Mouse (Mus musculus) frontal cortex, postnatal 10 days (tissue): ENCODE measurements at regions not wholly inside any gene's neighbourhood (a gene's known extent, or its start where the extent isn't known, plus 50 kb on each side); places are given as distances from the start of the nearest gene placed in this dataset.
A peak's percentile ranks its signal among the peaks of the same experiment; 100 is the strongest.

ENCODE experiments used
- DNase-seq, 2 experiments: peaks; one replicate each; pipeline ENCODE4 v3.0.0; 2022; ENCODE audit warnings: low spot score in 2 of 2, mixed read lengths in 1 of 2

DNA sequence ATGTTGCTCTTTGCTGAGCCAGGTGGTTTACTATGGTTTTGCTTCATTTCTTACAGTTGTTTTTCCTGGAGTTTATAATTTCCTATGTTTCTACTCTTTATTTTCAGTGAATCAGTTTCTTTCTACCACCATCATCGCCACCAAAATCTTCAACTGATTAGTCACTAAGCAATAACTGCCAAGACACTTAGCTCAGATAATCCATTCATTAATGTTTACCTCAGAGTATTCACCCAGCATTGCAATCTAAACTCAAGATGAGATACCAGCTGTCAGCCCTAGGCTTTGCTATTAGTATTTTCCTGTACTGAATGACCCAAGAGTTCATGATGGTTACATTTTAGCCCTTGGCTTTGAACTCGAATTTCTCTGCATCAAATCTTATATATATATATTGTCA is 96.8 kb upstream of the Cadm1 start:
- no peak for DNase-seq

DNA sequence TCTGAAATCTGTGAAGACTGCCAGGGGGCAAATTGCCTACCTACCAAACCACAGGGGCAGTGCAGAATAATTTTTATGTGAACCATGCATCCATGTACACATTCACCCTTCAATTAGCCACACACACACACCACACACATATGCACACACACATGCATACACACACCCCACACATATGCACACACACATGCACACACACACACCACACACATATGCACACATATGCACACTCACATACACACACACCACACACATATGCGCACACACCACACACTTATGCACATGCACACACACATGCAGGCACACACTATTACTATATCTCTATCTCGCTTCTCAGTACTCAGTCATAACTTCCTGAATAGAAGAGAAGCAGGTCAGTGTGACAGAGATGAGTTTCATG is 95.9 kb upstream of the Cadm1 start:
- no peak for DNase-seq

GRCm38 (mm10) chr9:47438976-47439375 is 91.0 kb upstream of the Cadm1 start:
- DNase-seq = no peak

DNA sequence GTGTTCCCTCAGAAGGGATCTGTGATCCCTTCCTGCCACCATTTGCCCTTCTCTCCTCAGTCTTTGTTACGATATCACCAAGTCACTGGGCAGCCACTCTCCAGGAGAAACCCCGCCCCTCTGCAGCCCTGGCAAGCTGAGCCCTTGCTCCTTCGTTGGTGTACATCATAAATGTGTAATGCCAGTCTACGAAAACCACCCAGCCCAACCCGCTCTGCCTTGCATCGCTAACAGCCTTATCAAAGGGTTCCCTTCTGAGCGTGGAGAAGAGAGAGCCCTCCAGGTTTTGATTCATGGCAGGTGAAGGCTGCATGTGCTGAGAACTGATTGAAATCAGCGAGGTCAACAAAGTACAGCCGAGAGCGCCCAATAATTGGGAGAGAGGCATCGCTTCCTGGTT is 90.5 kb upstream of the Cadm1 start:
- no peak for DNase-seq

GRCm38 (mm10) chr9:47440128-47440527 is 89.8 kb upstream of the Cadm1 start:
- DNase-seq = peak in 1 of 2 experiments; percentile 20

GRCm38 (mm10) chr9:47441155-47441554 is 88.8 kb upstream of the Cadm1 start:
- DNase-seq = no peak

DNA sequence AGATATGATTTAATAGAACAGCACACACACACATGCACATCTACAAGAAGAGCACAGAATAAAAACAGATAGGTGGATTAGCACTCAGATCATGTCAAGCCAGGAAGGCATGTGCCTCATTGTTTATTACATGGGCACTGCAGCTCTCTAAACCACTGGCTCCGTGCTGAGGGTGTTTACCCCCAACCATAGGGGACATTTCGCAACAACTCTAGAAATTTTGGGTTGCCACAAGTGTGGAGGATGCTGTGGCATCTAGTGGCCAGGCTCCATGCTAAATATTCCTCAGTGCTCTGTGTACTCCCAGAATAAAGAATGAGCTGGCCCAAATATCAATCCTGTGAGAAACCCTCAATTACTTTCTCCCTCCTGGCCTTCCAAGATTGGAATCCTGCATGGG is 85.8 kb upstream of the Cadm1 start:
- DNase-seq = no peak

DNA sequence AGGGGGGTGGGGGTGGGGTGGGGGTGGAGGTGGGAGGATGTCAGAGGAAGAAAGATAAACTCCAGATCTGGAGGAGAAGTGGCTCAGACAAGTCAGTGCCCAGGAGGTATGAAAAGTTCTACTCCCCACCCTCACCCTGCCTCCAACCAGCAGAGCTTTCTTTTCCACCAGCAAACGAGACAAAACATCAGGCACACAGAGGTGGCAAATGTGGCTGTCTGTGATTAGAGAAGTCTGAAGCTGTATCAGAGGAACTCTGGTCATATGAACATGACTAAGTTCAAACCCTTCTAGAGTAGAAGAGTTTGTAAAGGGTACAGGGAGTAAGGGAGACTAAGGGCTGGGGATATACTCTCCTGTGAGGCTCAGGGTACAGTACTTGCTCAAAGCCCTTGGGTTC is 85.2 kb upstream of the Cadm1 start:
- no peak for DNase-seq

DNA sequence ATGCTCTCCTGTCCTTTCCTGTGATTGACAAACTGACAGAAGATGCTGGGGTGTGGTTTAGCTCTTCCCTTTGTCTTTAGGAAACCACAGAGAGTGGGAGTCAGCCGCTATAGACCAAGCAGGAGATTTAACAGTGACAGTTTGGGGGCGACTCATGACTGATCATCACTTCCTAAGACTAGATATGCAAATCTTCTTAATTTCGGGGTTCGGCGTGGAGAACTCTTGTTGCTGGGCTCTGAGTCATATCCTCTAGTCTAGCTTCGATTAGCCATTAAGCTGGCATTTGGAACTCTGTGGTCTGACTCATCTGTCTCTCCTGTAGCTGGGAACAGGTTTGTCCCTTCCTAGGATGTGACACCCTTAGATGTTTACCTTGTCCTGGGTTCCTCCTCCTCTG is 84.6 kb upstream of the Cadm1 start:
- DNase-seq = no peak

GRCm38 (mm10) chr9:47452752-47453151 is 77.2 kb upstream of the Cadm1 start:
- no peak for DNase-seq

DNA sequence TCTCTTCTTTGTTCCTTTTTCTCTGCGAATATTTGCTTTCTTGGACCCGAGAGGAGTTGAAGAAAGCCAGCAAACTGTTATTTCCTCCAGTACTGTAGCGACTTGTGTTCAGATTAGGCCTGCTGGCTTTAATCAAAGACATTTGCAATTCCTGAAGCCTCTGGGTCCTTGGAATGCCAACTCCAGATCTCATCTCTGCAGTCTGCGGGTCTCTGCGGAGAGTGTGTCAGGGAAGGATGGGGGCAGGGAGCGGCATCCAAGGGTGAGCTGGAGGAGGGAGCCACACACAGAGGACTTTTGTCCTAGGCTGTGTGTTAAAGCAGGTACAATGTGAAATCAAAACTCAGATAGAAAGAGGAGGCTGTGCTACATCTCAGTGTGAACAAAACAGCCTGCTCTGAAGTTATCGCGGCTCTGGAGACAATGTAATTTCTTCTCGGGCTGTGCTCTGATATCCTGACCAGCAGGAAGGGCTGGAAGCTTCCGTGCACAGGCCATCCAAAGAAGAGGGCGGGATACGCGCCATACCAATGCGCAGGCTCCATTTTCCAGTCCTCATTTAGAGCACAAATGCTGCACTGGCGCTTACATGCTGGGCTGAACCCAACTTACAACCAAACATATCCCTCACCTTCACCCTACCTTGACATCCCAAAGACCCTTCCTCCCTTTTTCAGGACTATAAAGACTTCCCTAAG is 71.1 kb upstream of the Cadm1 start:
- no peak for DNase-seq

DNA sequence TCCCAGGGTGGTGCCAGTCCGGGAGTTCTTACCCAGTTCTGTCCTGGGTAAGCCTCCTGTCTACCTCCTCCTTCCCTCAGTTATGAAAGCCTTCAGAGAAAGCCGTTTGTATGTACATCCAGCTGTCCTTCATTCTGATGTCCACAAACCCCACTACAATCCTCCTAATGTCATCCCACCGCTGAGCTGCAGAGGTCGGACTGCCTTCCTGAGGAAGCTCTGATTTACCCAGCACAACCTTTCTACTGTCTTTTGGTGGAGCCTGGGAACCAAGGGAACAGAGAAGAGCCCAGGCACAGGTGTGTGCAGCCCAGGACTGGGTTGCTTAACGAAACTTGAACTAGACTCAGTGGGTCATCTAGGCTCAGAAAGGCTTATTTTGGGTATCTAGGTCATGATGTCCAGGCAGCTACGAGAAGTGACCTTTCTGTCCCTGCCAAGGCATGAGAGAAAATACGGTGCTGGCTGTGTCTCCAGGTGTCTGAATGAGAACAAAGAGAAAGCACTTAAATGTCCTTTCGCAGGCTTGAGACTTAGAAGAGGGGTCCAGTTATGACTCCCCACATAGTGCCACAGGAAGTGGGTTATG is 70.4 kb upstream of the Cadm1 start:
- no peak for DNase-seq

DNA sequence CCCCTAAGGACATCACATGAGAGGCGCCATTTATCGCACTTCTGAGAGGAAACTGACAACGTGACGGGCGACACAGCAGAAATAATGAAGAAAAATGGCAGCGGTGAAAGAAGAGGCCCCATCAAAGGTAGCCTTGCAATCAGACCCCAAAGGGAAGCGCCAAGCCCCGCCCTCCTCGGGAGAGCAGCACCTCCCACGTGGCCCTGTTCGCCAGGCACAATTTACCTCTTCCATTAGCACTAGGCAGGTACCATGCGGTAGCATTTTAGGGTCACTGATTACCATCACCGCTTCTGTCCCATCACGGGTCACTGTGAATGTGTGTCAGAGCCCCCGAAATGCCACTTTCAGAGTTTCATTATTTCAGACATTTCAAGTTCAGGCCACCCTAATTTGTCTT is 69.7 kb upstream of the Cadm1 start:
- no peak for DNase-seq

DNA sequence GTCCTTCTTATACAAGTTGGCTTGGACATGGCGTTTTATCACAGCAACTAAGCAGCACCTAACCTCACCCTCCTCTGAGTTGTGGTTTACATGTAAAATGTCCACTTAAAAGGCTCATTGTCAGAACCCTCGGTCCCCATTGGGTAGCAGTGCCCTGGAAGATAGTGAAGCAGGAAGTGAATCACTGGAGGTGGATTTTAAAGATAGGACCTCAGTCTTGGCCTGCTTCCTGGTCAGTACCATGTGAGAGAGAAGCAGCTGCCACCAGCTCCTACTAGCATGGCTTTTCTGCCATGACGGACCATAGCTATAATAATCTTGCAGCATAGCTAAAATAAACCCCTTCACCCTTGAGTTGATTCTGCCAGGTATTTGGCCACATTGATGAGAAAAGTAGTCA is 68.1 kb upstream of the Cadm1 start:
- DNase-seq = no peak

DNA sequence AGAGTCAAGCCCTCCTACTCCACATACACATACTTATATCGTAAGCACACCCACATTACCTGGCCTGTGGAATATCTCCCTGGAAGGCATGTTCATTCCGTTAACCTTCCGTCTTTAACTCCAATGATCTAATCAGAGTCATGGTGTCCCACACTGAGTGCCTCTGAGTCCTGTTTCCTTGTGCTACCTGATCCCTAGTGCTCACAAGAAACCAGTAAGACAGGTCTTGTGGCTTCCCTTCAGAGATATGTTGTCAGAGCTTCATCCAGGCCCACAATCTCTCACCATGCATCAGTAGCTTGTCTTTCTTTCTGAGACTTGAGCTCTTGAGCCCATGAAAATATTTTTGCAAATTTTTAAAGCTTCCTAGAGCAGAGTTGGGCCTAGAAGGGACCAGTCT is 63.2 kb upstream of the Cadm1 start:
- DNase-seq = no peak

DNA sequence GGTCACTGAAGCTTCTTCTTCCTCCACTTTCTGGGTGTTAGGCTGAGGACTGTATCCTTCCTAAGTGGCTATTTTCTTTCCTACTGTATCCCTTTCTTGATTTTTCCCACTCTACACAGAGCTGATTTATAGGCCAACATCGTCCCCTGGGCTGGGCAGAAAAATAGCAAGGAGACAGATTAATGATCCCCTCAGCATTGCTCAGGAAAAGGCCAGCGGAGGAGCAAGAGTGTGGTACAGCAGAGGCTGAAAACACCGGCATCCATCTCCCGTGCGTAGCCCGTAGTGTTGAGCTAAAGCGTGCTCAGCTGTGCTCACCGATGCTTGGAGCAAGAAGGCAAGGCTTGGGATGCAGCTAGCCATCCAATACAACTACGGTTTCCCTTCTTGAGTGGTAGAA is 62.2 kb upstream of the Cadm1 start:
- no peak for DNase-seq

GRCm38 (mm10) chr9:47469576-47469975 is 60.4 kb upstream of the Cadm1 start:
- DNase-seq = no peak

DNA sequence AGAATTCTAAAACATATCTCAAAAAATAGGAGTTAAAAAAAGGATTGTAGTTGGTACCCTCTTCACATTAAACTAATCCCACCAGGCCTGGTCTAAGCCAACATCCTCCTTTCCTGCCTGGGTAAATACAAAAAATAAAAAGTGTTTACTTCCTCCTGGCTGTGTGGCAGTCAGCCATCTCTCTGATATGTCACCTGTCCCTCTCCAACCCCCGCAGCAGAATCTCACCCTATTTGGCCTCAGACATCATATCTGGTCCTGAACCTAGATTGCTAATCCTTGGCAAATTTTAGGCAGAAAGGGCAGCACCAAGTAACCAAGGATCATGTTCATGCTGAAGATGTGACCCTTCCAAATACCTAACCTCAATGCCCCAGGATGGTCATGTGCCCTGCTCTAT is 59.2 kb upstream of the Cadm1 start:
- no peak for DNase-seq

GRCm38 (mm10) chr9:47471767-47472420 is 58.1 kb upstream of the Cadm1 start:
- no peak for DNase-seq

- DNase-seq = no peak
These were observed 56.1 kb upstream of the Cadm1 start for GRCm38 (mm10) chr9:47473776-47474365.

- no peak for DNase-seq
These were observed 55.2 kb upstream of the Cadm1 start for GRCm38 (mm10) chr9:47474776-47475175.

DNA sequence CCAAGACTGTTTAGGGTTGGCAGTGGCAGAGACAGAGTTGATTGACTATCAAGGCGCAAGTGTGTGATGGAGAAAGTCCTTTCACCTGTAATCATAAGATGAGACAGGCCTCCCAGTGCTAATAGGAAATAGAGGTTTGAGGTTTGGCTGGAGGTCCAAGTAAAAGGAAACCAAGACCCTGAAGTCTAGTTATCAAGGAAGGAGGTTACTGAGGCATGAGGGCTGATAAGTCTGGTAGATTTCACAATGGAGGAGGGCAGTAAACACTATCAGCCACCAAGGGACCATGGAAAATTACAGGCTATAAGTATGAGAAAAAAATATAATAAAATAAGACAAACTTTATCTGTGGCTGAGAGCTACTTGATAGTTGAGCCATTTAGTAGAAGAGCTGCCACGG is 52.1 kb upstream of the Cadm1 start:
- no peak for DNase-seq
